Mouse (Mus musculus) intestine, postnatal 0 days (tissue): ENCODE measurements at regions not wholly inside any gene's neighbourhood (a gene's known extent, or its start where the extent isn't known, plus 50 kb on each side); places are given as distances from the start of the nearest gene placed in this dataset.
A peak's percentile ranks its signal among the peaks of the same experiment; 100 is the strongest.

ENCODE experiments used
- ATAC-seq: fragments of 200-750 bp; cut with Nextera tagmentation; 2 replicates; pipeline ENCODE4 v1.8.0; 2017; ENCODE audit warnings: mild to moderate bottlenecking, moderate TSS enrichment, moderate library complexity
- H3K27ac ChIP-seq: fragments of 300-500 bp; sonication (generic); 2 replicates; pipeline ENCODE4 v1.5.1; 2014; ENCODE audit warnings: mild to moderate bottlenecking, low read depth, low read length, moderate library complexity
- H3K27me3 ChIP-seq: fragments of 300-500 bp; sonication (generic); replicated peaks from 2 replicates; pipeline ENCODE4 v1.6.1; 2014; ENCODE audit warnings: low read length, mixed read lengths; ENCODE audit not compliant: control insufficient read depth, insufficient read depth
- H3K36me3 ChIP-seq: fragments of 300-500 bp; sonication (generic); 2 replicates; pipeline ENCODE4 v1.6.1; 2014; ENCODE audit warnings: mild to moderate bottlenecking, moderate library complexity; ENCODE audit not compliant: control insufficient read depth, insufficient read depth
- H3K4me1 ChIP-seq: fragments of 300-500 bp; sonication (generic); replicated peaks from 2 replicates; pipeline ENCODE4 v1.6.1; 2014; ENCODE audit warnings: antibody characterized with exemption, low read length, mixed read lengths; ENCODE audit not compliant: control insufficient read depth, insufficient read depth
- H3K4me2 ChIP-seq: fragments of 300-500 bp; sonication (generic); replicated peaks from 2 replicates; pipeline ENCODE4 v1.6.1; 2014; ENCODE audit warnings: low read depth, mild to moderate bottlenecking, moderate library complexity
- H3K4me3 ChIP-seq: fragments of 300-500 bp; sonication (generic); 2 replicates; pipeline ENCODE4 v1.5.1; 2014; ENCODE audit warnings: low read depth, low read length
- H3K9ac ChIP-seq: fragments of 300-500 bp; sonication (generic); 2 replicates; pipeline ENCODE4 v1.6.1; 2014; ENCODE audit warnings: mild to moderate bottlenecking, low read depth, low read length
- H3K9me3 ChIP-seq: fragments of 300-500 bp; sonication (generic); 2 replicates; pipeline ENCODE4 v1.6.1; 2016; ENCODE audit warnings: mixed run types; ENCODE audit not compliant: control insufficient read depth
- CTCF ChIP-seq: sonication (generic); IDR thresholded peaks from 2 replicates; pipeline ENCODE4 v1.5.1; 2016; ENCODE audit warnings: low read depth, mild to moderate bottlenecking, control low read depth, antibody characterized with exemption, moderate library complexity
- WGBS: fragments of 180-500 bp; shearing (Covaris S2); extraction: QIAGEN DNeasy Blood & Tissue Kit; methylation state at CpG from one replicate; pipeline ENCODE4 v1.1.7; 2014; 5-methylcytosine and 5-hydroxymethylcytosine counted together

DNA sequence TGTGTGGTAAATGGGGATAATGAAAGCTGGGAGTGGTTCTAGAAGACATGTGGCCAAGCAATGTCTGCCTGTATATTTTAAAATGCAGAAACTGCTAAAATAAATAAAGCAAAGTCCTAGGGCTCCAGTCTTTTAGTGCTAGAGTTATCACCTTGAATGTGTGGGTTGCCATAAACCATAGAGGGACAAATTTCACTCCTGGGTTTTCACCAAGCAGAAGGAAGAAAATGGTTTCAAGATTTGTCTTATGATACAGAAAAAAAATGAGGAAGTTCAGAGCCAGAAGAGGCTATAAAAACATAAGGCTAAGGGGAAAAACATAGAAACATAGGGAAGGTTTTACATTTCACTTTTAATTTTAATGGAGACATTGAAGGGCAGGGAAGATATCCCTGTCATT lies 276.1 kb upstream of the 2610001J05Rik start:
- no peak overlapping the region for H3K4me2 ChIP-seq
- H3K9ac ChIP-seq, result no peak overlapping the region
- no peak for ATAC-seq
- no peak overlapping the region for H3K27ac ChIP-seq
- no peak for TF ChIP-seq CTCF
- no peaks in the 10 kb centered on the region for H3K36me3 ChIP-seq
- no peaks in the 10 kb centered on the region for H3K4me1 ChIP-seq
- H3K9me3 ChIP-seq, result no peaks in the 10 kb centered on the region
- H3K27me3 ChIP-seq, result no peaks in the 10 kb centered on the region
- H3K4me3 ChIP-seq, result no peak overlapping the region

DNA sequence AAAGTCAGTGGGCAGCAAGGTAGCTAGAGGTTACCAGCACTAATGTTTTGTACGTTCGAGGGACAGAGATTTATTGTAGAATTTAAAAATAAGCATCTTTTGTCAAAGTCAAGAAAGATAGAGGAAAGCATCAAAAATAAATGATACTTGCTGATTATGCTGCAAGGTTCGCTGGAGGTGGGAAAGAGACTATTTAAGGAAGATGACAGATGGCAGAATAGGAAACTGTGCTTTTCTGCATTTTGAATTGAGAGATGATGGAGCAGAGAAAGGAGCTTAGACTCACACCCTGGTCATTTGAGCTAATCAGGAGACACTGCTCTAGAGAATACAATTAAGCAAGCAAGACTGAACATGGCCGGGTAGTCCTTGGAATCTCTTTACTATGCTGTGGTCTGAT lies 275.1 kb upstream of the 2610001J05Rik start:
- no peaks in the 10 kb centered on the region for H3K27me3 ChIP-seq
- H3K9ac ChIP-seq, result no peak overlapping the region
- H3K36me3 ChIP-seq, result no peaks in the 10 kb centered on the region
- WGBS, result 83% methylated on average over 4 of the region's 4 CpGs
- H3K27ac ChIP-seq, result no peak overlapping the region
- H3K9me3 ChIP-seq, result no peaks in the 10 kb centered on the region
- H3K4me1 ChIP-seq, result no peaks in the 10 kb centered on the region
- no peak overlapping the region for H3K4me2 ChIP-seq
- H3K4me3 ChIP-seq, result no peak overlapping the region
- no peak for ATAC-seq
- TF ChIP-seq CTCF, result no peak

DNA sequence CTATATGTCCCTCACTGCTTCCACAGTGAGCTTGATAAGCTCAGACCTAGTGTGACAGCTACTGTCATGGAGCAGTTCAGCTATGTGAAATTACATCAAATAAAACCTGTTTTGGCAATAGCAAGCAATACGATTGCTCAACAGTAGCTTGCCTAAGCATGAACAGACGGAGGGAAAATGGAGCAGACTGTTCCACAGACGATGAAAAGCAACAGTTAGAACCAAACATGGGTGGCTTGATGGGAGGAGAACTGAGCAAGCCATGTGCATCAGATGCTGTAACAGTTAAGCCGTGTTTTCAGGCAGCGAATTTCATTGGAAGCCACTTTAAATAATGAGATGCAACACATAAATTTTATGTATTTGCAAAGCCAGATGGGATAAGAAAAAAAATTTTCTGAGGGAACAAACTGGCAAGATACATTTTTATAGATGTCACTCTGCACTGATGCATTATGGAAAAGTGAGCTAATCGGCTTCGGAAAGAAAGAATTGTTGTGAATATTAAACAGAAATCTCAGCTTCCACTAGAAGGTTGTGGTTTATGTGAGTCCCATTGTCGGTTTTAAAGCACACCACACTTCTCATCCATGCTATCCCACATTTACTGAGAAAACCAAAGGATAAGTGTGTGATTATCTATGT lies 270.9 kb upstream of the 2610001J05Rik start:
- Histone ChIP-seq H3K4me3 (no peak overlapping the region), H3K4me2 (no peak overlapping the region), H3K9me3 (no peaks in the 10 kb centered on the region), H3K27me3 (no peaks in the 10 kb centered on the region), H3K36me3 (no peaks in the 10 kb centered on the region), H3K27ac (no peak overlapping the region), H3K4me1 (no peaks in the 10 kb centered on the region), H3K9ac (no peak overlapping the region)
- WGBS, result 79% methylated on average over 8 of the region's 8 CpGs
- TF ChIP-seq CTCF, result no peak
- ATAC-seq, result no peak

DNA sequence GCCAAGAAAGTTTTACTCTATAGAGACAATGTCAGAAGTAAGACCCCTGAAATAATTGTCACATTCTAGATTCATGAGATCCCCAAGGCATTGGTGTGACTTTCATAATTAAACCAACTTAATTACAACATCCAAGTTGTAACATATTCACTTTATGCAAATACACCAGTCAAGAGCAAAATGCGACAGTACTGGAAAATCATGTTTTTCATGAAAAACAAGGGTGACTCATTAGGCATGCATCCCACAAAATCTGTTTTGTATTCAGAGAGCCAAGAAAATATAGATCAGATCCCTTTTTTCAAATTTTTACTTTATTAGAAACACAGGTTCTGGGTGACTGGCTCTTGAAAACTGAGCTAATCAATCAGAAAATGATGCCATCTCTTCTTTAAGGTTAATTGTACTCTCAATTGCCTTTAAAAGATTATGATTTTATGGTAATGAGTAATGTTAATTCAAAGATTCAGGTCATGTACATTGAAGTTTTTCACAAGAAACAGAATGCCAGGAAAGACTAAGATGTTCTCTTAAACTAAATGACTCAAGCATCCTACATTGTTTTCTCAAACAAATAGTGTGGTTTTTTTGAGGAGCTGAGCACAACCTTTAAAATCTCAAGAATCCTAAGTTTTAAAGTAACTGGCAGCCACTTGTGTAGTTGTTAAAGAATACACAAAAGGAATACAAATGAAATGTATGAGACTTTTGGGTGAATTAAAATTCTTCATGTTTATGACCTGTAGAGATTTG lies 259.2 kb upstream of the 2610001J05Rik start:
- no peak for ATAC-seq
- TF ChIP-seq CTCF, result no peak
- Histone ChIP-seq H3K4me1 (no peaks in the 10 kb centered on the region), H3K9ac (no peak overlapping the region), H3K36me3 (no peaks in the 10 kb centered on the region), H3K4me2 (no peak overlapping the region), H3K9me3 (no peaks in the 10 kb centered on the region), H3K27me3 (no peaks in the 10 kb centered on the region), H3K4me3 (no peak overlapping the region), H3K27ac (no peak overlapping the region)
- WGBS, result 86% methylated on average over 1 of the region's 1 CpGs

DNA sequence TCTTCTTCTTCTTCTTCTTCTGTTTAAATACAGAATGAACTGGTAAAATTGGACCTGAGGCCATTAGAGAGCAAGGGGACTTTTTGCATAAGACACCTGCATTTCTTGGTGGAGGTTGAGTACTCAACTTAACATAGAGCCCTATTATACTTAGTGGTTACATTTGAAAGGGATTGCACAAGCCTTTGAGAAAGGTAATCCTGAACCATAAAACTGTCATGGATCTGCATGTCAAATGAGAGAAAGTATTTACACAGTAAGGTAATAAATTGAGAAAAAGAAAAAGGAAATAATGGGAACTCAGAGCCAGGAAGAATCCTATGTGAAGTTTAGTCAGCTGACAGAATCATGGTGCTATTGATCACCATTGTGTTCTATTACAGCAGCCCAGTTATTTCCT lies 258.1 kb upstream of the 2610001J05Rik start:
- no peaks in the 10 kb centered on the region for H3K9me3 ChIP-seq
- TF ChIP-seq CTCF, result no peak
- no peak overlapping the region for H3K27ac ChIP-seq
- H3K4me3 ChIP-seq, result no peak overlapping the region
- H3K36me3 ChIP-seq, result no peaks in the 10 kb centered on the region
- H3K4me2 ChIP-seq, result no peak overlapping the region
- H3K27me3 ChIP-seq, result no peaks in the 10 kb centered on the region
- H3K4me1 ChIP-seq, result no peaks in the 10 kb centered on the region
- ATAC-seq, result 0 out of 2 replicates have a peak, but pooled peaks have one; percentile 36
- no peak overlapping the region for H3K9ac ChIP-seq

DNA sequence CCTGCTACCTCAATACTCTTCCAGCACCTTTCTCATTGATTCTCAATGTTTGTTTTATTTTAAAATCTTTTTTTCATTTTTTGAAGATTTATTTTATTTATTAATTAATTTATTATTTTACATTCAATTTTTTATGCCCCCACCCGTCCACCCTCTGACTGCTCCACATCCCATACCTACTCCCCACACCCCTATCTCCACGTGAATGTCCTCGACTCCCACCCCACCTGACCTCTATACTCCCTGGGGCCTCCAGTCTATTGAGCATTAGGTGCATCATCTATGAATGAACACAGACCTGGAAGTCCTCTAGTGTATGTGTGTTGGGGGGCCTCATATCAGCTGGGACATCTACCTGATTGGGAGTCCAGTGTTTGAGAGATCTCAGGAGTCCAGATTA lies 251.0 kb upstream of the 2610001J05Rik start:
- Histone ChIP-seq H3K27ac (no peak overlapping the region), H3K36me3 (no peaks in the 10 kb centered on the region), H3K4me3 (no peak overlapping the region), H3K9ac (no peak overlapping the region), H3K4me1 (no peaks in the 10 kb centered on the region), H3K4me2 (no peak overlapping the region), H3K27me3 (no peaks in the 10 kb centered on the region), H3K9me3 (no peaks in the 10 kb centered on the region)
- WGBS, result 83% methylated on average over 3 of the region's 3 CpGs
- no peak for ATAC-seq
- TF ChIP-seq CTCF, result no peak
